Mouse (Mus musculus) E14TG2a.4 (cell line): ENCODE measurements at regions not wholly inside any gene's neighbourhood (a gene's known extent, or its start where the extent isn't known, plus 50 kb on each side); places are given as distances from the start of the nearest gene placed in this dataset.

Experiments
- H3K27me3 ChIP-seq: 2 replicates; pipeline ENCODE4 v1.6.1; 2014; ENCODE audit warnings: low read length, control low read depth; ENCODE audit not compliant: insufficient read depth
- H3K36me3 ChIP-seq: 2 replicates; pipeline ENCODE4 v1.6.1; 2014; ENCODE audit warnings: low read length, control low read depth; ENCODE audit not compliant: insufficient read depth
- H3K4me1 ChIP-seq: replicated peaks from 2 replicates; pipeline ENCODE4 v1.6.1; 2014; ENCODE audit warnings: low read depth, low read length, control low read depth
- H3K4me3 ChIP-seq: replicated peaks from 2 replicates; pipeline ENCODE4 v1.5.1; 2014; ENCODE audit warnings: mild to moderate bottlenecking, low read length
- H3K9me3 ChIP-seq: 2 replicates; pipeline ENCODE4 v1.6.1; 2014; ENCODE audit warnings: low read length, control low read depth
- CTCF ChIP-seq: conservative IDR thresholded peaks from 2 replicates; pipeline ENCODE4 v1.5.1; 2014; ENCODE audit warnings: low read length
- NANOG ChIP-seq: IDR thresholded peaks from 2 replicates; pipeline ENCODE4 v1.6.1; 2014; ENCODE audit warnings: borderline replicate concordance, low read length, mixed read lengths
- POU5F1 ChIP-seq: IDR thresholded peaks from 2 replicates; pipeline ENCODE4 v1.6.1; 2014; ENCODE audit warnings: low read length, borderline replicate concordance

GRCm38 (mm10) chr1:72108678-72109077, 103.4 kb downstream of the Mreg start:
- no peak overlapping the region for H3K4me3 ChIP-seq
- no peak for TF ChIP-seq CTCF
- no peak for TF ChIP-seq NANOG
- no peak for TF ChIP-seq POU5F1
- no peaks in the 10 kb centered on the region; the same call in 1 of the 2 replicates for H3K4me1 ChIP-seq
- H3K36me3 ChIP-seq: no peaks in the 10 kb centered on the region
- H3K9me3 ChIP-seq: peaks cover 5% of the 10 kb centered on the region; the same call in 1 of the 2 replicates
- H3K27me3 ChIP-seq: no peaks in the 10 kb centered on the region

GRCm38 (mm10) chr1:72107125-72107524, 105.0 kb downstream of the Mreg start:
- TF ChIP-seq NANOG (no peak), CTCF (no peak), POU5F1 (no peak)
- H3K4me1 ChIP-seq: peaks cover 8% of the 10 kb centered on the region
- H3K4me3 ChIP-seq: no peak overlapping the region
- H3K36me3 ChIP-seq: no peaks in the 10 kb centered on the region
- H3K27me3 ChIP-seq: no peaks in the 10 kb centered on the region
- H3K9me3 ChIP-seq: peaks cover 5% of the 10 kb centered on the region; the same call in 1 of the 2 replicates

- Histone ChIP-seq H3K4me3 (no peak overlapping the region), H3K4me1 (peaks cover 8% of the 10 kb centered on the region), H3K27me3 (no peaks in the 10 kb centered on the region), H3K9me3 (peaks cover 5% of the 10 kb centered on the region; the same call in 1 of the 2 replicates), H3K36me3 (no peaks in the 10 kb centered on the region)
- TF ChIP-seq POU5F1 (no peak), CTCF (no peak), NANOG (no peak)
These were observed 105.5 kb downstream of the Mreg start for GRCm38 (mm10) chr1:72106655-72107054.

- H3K4me1 ChIP-seq: peaks cover 8% of the 10 kb centered on the region
- H3K36me3 ChIP-seq: no peaks in the 10 kb centered on the region
- H3K4me3 ChIP-seq: no peak overlapping the region
- TF ChIP-seq NANOG (no peak), CTCF (no peak), POU5F1 (no peak)
- H3K27me3 ChIP-seq: no peaks in the 10 kb centered on the region
- peaks cover 5% of the 10 kb centered on the region; the same call in 1 of the 2 replicates for H3K9me3 ChIP-seq
These were observed 106.6 kb downstream of the Mreg start for GRCm38 (mm10) chr1:72105435-72106057.

GRCm38 (mm10) chr1:72103962-72104361, 108.1 kb downstream of the Mreg start:
- TF ChIP-seq CTCF (no peak), NANOG (no peak), POU5F1 (no peak)
- no peak overlapping the region for H3K4me3 ChIP-seq
- H3K36me3 ChIP-seq: no peaks in the 10 kb centered on the region
- H3K27me3 ChIP-seq: no peaks in the 10 kb centered on the region
- peaks cover 5% of the 10 kb centered on the region; the same call in 1 of the 2 replicates for H3K9me3 ChIP-seq
- H3K4me1 ChIP-seq: peaks cover 8% of the 10 kb centered on the region

GRCm38 (mm10) chr1:72103387-72103786, 108.7 kb downstream of the Mreg start:
- Histone ChIP-seq H3K9me3 (peaks cover 5% of the 10 kb centered on the region; the same call in 1 of the 2 replicates), H3K4me1 (peaks cover 8% of the 10 kb centered on the region), H3K4me3 (no peak overlapping the region), H3K36me3 (no peaks in the 10 kb centered on the region), H3K27me3 (no peaks in the 10 kb centered on the region)
- no peak for TF ChIP-seq NANOG
- TF ChIP-seq POU5F1: no peak
- TF ChIP-seq CTCF: no peak

- no peaks in the 10 kb centered on the region for H3K27me3 ChIP-seq
- peaks cover 8% of the 10 kb centered on the region for H3K4me1 ChIP-seq
- H3K36me3 ChIP-seq: no peaks in the 10 kb centered on the region
- no peak overlapping the region for H3K4me3 ChIP-seq
- H3K9me3 ChIP-seq: no peaks in the 10 kb centered on the region
- TF ChIP-seq CTCF (no peak), NANOG (no peak), POU5F1 (no peak)
These were observed 112.7 kb downstream of the Mreg start for GRCm38 (mm10) chr1:72099447-72099846.

- Histone ChIP-seq H3K4me3 (no peak overlapping the region), H3K36me3 (no peaks in the 10 kb centered on the region), H3K9me3 (peaks cover 6% of the 10 kb centered on the region), H3K27me3 (no peaks in the 10 kb centered on the region; the same call in 1 of the 2 replicates), H3K4me1 (no peaks in the 10 kb centered on the region)
- TF ChIP-seq POU5F1: no peak
- no peak for TF ChIP-seq NANOG
- no peak for TF ChIP-seq CTCF
These were observed 120.8 kb downstream of the Mreg start for GRCm38 (mm10) chr1:72091344-72091743.
